Mouse (Mus musculus) kidney, postnatal 0 days (tissue): ENCODE data around the gene Lrfn2. TPM values are rescaled to one million over a fixed set of nuclear protein-coding genes. Genes with fewer than 3 reads are reported as not detected.
A peak's percentile ranks its signal among the peaks of the same experiment; 100 is the strongest.

ENCODE experiments used
- ATAC-seq: fragments of 200-750 bp; cut with Nextera tagmentation; replicated peaks from 2 replicates; pipeline ENCODE4 v1.8.0; 2017; ENCODE audit warnings: low read depth, moderate number of reproducible peaks, moderate TSS enrichment, moderate library complexity; ENCODE audit not compliant: low FRiP score
- DNase-seq: peaks from one replicate; pipeline ENCODE4 v3.0.0-alpha.2; 2016; ENCODE audit warnings: low spot score
- H3K27ac ChIP-seq: fragments of 300-500 bp; sonication (generic); 2 replicates; pipeline ENCODE4 v1.5.1; 2014; ENCODE audit warnings: mild to moderate bottlenecking
- H3K27me3 ChIP-seq: fragments of 300-500 bp; sonication (generic); 2 replicates; pipeline ENCODE4 v1.6.1; 2014; ENCODE audit warnings: low read length, mixed read lengths; ENCODE audit not compliant: insufficient read depth
- H3K36me3 ChIP-seq: fragments of 300-500 bp; sonication (generic); 2 replicates; pipeline ENCODE4 v1.6.1; 2014; ENCODE audit warnings: low read length, mixed read lengths; ENCODE audit not compliant: insufficient read depth
- H3K4me1 ChIP-seq: fragments of 300-500 bp; sonication (generic); replicated peaks from 2 replicates; pipeline ENCODE4 v1.6.1; 2014; ENCODE audit warnings: antibody characterized with exemption, low read length, mixed read lengths; ENCODE audit not compliant: insufficient read depth
- H3K4me2 ChIP-seq: fragments of 300-500 bp; sonication (generic); 2 replicates; pipeline ENCODE4 v1.6.1; 2014; ENCODE audit warnings: mild to moderate bottlenecking, low read length, moderate library complexity, mixed read lengths
- H3K4me3 ChIP-seq: fragments of 300-500 bp; sonication (generic); replicated peaks from 2 replicates; pipeline ENCODE4 v1.5.1; 2014; ENCODE audit warnings: low read depth, low read length
- H3K9ac ChIP-seq: fragments of 300-500 bp; sonication (generic); 2 replicates; pipeline ENCODE4 v1.6.1; 2014; ENCODE audit warnings: low read depth, low read length
- H3K9me3 ChIP-seq: fragments of 300-500 bp; sonication (generic); replicated peaks from 2 replicates; pipeline ENCODE4 v1.6.1; 2016; ENCODE audit warnings: low read length, inconsistent platforms, mixed read lengths
- CTCF ChIP-seq: IDR thresholded peaks from 2 replicates; pipeline ENCODE4 v1.5.1; 2016; ENCODE audit warnings: antibody characterized with exemption, low read depth, mild to moderate bottlenecking, moderate library complexity
- WGBS: fragments of 180-500 bp; shearing (Covaris S2); extraction: QIAGEN DNeasy Blood & Tissue Kit; methylation state at CpG from one replicate; pipeline ENCODE4 v1.1.7; 2014; 5-methylcytosine and 5-hydroxymethylcytosine counted together
- microRNA-seq: library from miRNA; unstranded; fragments of <30 nt; microRNA quantifications from one replicate; pipeline ENCODE4, GENCODE M21; 2016
- polyA plus RNA-seq: library from polyadenylated mRNA; unstranded; fragments of >200 nt; fragmentation: Nextera tagmentation; extraction: Ambion mirVana; gene quantifications from 2 replicates; pipeline ENCODE4 v1.2.1, GENCODE M21; 2015

Gene Lrfn2
- polyA plus RNA-seq, 1 experiment from 2014 or later = 0.97 TPM

DNA sequence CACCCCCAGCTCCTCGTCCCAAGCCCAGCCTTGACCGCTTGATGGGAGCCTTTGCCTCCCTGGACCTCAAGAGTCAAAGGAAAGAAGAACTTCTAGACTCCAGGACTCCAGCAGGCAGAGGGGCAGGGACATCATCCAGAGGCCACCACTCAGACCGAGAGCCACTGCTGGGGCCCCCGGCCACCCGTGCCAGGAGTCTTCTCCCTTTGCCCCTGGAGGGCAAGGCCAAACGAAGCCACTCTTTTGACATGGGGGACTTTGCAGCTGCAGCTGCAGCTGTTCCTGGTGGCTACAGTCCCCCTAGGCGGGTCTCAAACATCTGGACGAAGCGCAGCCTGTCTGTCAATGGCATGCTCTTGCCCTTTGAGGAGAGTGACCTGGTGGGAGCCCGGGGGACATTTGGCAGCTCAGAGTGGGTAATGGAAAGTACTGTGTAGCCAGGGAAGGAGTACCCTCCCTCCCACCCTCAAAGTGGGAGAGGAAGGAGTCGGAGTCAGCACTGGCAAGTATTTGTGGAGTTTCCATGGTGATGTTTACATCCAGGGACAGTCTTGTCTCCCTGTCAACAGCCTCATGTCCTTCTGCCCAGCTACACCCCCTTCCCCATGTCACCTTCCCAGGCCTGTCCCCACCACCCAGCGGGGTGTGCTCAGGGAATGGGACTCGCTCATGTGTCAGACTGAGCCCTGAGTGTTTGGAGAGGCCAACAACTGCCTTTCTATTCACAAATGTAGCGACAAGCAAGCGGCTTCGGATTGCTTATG, 164.8 kb downstream of the Lrfn2 start:
- Histone ChIP-seq H3K4me1 (no peaks in the 10 kb centered on the region), H3K27ac (no peak overlapping the region), H3K36me3 (no peaks in the 10 kb centered on the region), H3K4me2 (no peak overlapping the region), H3K27me3 (no peaks in the 10 kb centered on the region), H3K9me3 (no peaks in the 10 kb centered on the region), H3K4me3 (no peak overlapping the region), H3K9ac (no peak overlapping the region)
- ATAC-seq = no peak
- TF ChIP-seq CTCF = no peak
- WGBS = 74% methylated on average over 16 of the region's 16 CpGs
- no peak for DNase-seq

DNA sequence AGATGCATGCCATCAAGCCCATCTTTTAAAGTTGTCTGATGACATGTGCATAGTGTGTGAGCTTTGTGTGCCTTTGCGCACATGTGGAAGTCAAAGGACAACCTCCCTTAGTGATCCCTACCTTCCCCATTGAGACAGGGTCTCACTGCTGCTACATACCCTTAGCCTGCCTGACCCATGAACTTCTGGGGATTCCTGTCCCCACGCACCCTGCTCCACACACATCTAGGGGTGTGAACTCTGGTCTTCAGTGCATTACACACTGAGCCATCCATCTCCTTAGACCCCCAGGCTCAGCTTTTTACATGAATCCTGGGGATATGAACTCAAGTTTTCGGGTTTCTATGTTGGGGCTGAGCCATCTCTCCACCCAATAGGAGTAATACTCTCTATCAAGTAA, 179.2 kb downstream of the Lrfn2 start:
- H3K27ac ChIP-seq = no peak overlapping the region
- WGBS = 94% methylated on average over 3 of the region's 3 CpGs
- no peak for TF ChIP-seq CTCF
- H3K9me3 ChIP-seq = no peaks in the 10 kb centered on the region
- H3K4me3 ChIP-seq = no peak overlapping the region
- H3K36me3 ChIP-seq = no peaks in the 10 kb centered on the region
- DNase-seq (no peak), ATAC-seq (no peak)
- no peaks in the 10 kb centered on the region for H3K27me3 ChIP-seq
- H3K4me2 ChIP-seq = no peak overlapping the region
- H3K9ac ChIP-seq = no peak overlapping the region
- H3K4me1 ChIP-seq = no peaks in the 10 kb centered on the region

DNA sequence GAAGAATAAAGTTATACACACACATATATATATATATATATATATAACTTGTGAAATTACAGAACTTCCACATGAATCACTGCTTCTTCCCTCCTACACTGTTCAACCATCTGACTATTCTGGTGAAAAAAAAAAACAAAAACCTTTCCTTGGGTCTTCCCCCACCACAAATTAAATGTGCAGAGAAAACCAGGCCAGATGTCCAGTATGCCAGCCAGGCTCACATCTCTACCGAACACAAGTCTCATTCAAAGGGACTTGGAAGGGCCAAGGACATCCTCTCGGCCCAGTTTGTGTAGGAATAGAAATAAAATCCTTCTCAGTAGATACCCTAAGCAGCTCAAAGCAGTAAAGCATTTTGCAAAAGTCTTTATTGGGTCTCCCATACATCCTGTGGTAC, 179.7 kb downstream of the Lrfn2 start:
- no peak for DNase-seq
- H3K36me3 ChIP-seq = no peaks in the 10 kb centered on the region
- no peaks in the 10 kb centered on the region for H3K4me1 ChIP-seq
- H3K9me3 ChIP-seq = no peaks in the 10 kb centered on the region
- no peak for ATAC-seq
- WGBS = 83% methylated on average over 2 of the region's 2 CpGs
- H3K4me2 ChIP-seq = no peak overlapping the region
- H3K9ac ChIP-seq = no peak overlapping the region
- no peak overlapping the region for H3K27ac ChIP-seq
- no peaks in the 10 kb centered on the region for H3K27me3 ChIP-seq
- TF ChIP-seq CTCF = no peak
- no peak overlapping the region for H3K4me3 ChIP-seq

DNA sequence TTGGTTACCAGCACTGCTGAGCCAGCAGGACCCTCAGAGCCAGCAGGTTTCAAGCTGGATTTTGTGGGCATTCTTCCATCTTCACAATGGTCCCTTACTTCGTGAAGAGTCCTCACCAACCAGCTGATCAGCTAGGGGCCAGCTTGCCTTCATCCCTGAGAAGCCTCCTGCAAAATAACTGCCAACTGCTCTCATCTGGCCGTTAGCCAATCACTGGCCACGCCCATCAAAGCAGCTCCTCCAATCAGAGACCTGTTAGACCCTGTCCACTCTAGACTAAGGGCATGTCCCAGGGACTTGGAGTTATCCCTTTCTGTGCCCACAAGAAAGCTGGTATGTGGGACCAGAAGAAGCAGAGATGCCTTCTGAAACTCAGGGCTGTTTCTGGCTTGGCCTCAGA, 181.2 kb downstream of the Lrfn2 start:
- Histone ChIP-seq H3K4me3 (no peak overlapping the region), H3K4me2 (no peak overlapping the region), H3K36me3 (no peaks in the 10 kb centered on the region), H3K27me3 (no peaks in the 10 kb centered on the region), H3K27ac (no peak overlapping the region), H3K4me1 (no peaks in the 10 kb centered on the region), H3K9ac (no peak overlapping the region), H3K9me3 (no peaks in the 10 kb centered on the region)
- DNase-seq (no peak), ATAC-seq (no peak)
- no peak for TF ChIP-seq CTCF
- WGBS = 51% methylated on average over 3 of the region's 3 CpGs

DNA sequence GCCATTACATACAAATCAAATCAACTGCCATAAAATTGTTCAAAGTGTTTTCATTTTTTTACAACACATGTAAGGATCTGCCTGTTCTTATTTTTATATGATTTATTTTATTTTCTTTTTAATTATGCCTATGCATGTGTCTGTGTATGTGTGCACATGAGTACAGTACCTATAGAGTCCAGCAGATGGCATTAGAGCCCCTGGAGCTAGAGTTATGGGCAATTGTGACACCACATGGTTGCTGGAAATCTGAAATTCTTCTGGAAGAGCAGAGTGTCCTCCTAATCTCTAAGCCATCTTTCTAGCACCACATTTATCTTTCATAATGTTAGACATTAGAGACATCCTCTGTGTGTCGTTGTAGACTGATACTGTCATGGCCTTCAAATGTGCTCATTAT, 192.0 kb downstream of the Lrfn2 start:
- H3K9ac ChIP-seq = no peak overlapping the region
- H3K36me3 ChIP-seq = no peaks in the 10 kb centered on the region
- H3K4me2 ChIP-seq = no peak overlapping the region
- no peaks in the 10 kb centered on the region for H3K27me3 ChIP-seq
- H3K9me3 ChIP-seq = no peaks in the 10 kb centered on the region
- H3K4me1 ChIP-seq = no peaks in the 10 kb centered on the region
- no peak for ATAC-seq
- DNase-seq = no peak
- no peak overlapping the region for H3K27ac ChIP-seq
- WGBS = 95% methylated on average over 1 of the region's 1 CpGs
- no peak overlapping the region for H3K4me3 ChIP-seq
- TF ChIP-seq CTCF = peak; percentile 35; the same call in 1 of the 2 replicates

DNA sequence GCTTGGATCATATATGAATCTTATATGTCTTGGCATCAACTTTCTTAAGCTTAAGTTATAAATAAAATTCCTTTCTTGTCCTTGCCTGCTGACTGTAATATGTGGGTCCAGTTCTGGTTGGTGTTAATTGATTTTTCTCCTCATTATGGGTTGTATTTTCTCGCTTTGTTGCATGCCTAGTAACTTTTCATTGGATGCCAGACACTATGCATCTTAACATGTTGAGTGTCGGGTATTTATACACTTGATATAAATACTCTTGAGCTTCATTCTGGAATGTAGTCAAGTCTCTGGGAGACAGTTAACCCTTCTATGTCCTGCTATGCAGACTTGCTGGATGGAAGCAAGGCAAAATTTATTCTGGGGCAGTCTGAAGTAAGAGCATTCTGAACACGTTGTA, 192.5 kb downstream of the Lrfn2 start:
- Histone ChIP-seq H3K9me3 (no peaks in the 10 kb centered on the region), H3K27me3 (no peaks in the 10 kb centered on the region), H3K4me1 (no peaks in the 10 kb centered on the region), H3K27ac (no peak overlapping the region), H3K4me3 (no peak overlapping the region), H3K4me2 (no peak overlapping the region), H3K9ac (no peak overlapping the region), H3K36me3 (no peaks in the 10 kb centered on the region)
- no peak for ATAC-seq
- no peak for DNase-seq
- 69% methylated on average over 3 of the region's 3 CpGs for WGBS
- TF ChIP-seq CTCF = no peak

Small RNA genes lying within 50 kb of the gene (microRNA-seq; reads per million reads assigned to microRNA genes)
- gene Gm44304 = not detected
